Mouse (Mus musculus): ENCODE data around the gene Myo16.

The Myo16 gene

DNA sequence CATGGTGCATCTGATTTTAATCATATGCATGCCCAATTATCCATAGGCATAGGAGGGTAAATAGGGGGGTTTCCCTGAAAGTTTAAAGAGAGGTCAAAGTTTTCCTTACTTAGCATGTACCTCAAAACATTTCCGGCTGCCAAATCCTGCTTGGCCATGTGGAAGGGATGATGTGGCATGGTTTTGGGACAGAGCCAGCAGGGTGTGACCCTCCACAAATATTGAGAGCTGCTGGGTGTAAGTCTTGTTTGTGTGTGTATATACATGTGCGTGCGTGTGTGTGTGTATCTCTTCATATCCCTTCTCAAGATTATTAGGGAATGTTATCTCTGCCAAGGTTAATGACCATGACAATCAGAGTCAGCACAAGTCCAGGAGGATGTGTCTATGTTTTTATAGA lies 150.3 kb downstream of the Myo16 start:
- DNase-seq (ENCODE audit: low read depth, low spot score), result no peak

DNA sequence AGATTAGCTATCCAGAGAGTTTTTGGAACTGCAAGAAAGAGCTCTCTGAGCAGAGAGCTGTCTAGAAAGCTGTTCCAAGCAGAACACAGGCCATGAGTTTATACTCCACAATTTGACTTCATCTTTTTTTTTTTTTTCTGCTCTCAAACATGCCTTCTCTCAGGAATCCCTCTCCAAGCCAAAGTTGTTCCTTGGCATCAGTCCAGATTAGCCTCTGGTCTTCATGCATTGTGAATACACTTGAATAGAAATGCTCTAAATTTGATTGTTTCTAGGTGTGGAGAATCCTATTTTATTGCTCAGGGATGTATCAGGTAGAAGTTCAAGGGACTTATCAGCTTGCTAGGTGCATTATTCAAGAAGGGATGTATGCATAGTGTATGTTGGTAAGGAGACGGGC lies 151.0 kb downstream of the Myo16 start:
- DNase-seq (ENCODE audit: low read depth, low spot score), result no peak

DNA sequence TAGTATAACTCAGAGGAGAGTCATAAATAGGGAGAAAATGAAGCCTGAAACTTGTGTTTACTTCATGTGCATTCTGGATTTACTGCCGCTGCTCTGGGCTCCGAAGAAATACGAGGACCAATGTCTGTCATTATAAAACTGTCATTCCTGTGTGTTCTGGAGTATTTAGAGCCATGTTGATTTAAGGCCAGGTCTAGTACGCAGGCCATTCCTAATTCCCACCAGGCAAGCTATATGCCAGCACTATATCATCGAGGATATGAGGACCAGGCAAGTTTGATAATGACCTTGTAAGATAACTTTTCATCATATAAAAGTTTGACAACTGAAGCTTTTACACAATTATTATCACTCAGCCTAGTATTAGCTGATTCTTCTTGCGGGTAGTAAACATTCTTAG lies 153.6 kb downstream of the Myo16 start:
- no peak for DNase-seq (ENCODE audit: low read depth, low spot score)

DNA sequence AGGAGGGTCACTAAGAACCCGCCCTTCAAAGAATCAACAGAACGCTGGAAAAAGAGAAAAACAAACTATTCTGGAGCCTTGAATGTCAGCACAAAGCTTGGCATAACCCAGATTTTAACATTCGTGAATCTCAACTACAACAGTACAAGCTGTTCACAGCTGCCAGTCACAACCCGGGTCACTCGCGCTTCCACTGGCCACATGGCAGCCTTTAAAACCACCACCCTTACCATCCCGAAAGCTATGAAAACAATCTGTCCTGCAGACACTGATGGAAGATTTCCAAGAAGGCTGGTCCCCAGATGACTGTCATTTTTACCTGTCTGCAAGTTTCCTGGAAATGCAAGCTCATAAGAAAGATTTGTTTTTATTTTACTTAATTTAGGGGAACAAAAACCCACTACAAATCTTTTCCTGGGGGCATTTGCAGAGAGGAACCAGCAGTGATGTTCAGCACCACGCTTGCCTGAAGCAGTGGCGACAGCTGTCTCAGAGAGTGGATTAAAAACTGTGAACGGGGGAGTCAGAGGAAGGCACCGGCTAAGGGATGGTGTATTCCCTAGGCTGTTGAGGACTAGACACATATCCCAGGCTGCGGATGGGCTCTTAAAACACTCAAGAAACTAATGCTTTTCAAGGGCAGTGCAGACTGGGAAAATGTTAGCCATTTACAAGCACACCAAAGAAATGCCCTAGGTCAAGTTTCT lies 154.2 kb downstream of the Myo16 start:
- DNase-seq (ENCODE audit: low read depth, low spot score), result no peak

DNA sequence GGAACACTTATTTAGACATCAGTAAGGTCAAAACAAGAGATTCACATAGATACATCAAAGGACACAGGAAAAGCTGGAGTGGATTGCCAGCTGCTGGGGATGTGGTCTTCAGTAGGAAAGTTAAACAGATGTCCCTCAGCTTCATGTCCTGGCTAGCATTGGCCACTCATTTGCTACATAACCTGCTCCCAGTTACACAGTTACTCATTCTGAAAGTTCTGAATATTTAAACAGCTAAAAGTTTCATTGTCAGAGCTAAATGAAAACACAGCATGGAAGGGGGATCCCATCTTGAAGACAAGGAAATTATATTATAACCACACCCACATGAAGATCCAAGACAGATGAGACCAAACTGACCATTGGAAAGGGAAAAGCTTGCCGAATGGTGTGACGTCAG lies 156.8 kb downstream of the Myo16 start:
- no peak for DNase-seq (ENCODE audit: low read depth, low spot score)

DNA sequence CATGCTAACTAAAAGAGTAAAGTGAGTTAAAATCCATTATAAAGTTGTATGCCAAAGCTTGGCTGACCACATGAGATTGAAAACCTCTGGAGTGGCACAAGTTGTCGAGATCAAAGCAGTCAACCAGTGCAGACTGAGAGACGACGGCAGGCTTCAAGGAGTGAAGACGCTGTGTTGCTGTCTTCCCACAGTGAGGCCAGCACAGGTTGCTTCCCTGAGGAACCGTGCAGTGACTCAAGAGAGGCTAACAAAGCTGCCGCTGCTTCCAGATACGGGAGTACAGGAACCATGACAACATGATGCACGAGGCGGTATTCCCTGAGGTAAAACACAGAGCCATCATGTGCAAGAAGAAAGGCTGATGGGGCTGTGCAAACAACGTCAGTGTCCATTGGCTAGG lies 158.6 kb downstream of the Myo16 start:
- no peak for DNase-seq (ENCODE audit: low read depth, low spot score)

DNA sequence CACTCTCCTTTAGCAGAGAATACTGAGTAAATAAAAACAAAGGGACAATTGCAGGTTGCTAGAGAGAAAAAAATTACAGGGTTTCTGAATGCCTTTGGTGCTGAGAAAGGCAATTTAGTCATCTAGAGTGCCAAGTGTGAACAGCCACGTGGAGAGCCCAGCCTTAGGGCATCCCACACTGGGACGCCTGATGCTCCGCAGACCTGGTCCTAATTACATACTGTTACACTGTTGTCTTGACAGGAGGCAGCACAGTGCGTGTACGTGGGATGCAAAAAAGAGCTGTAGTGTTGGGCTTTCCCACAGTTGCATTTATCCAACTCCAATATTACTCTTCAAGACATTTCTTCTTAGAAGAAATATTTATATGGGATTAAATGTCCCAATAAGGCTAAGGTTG lies 162.5 kb downstream of the Myo16 start:
- DNase-seq (ENCODE audit: low read depth, low spot score), result no peak

DNA sequence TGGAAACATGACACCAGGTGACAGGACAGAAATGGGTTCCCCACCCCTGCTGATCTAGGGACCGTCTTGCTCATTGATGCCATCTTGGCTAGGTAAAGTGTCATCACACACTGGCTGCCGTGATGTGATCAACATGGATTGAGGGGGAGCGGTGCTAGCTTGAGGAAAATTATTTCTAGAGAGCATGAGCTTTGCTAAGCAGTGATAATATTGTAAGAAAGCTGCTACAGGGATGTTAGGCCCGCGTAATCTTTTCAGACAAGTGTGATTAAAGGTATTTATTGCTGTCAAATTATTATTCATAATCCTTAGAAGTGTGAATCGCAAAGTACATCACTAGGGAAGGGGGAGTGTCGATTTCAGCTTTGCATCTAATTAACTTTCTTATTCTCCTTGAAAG lies 164.4 kb downstream of the Myo16 start:
- DNase-seq (ENCODE audit: low read depth, low spot score), result no peak

DNA sequence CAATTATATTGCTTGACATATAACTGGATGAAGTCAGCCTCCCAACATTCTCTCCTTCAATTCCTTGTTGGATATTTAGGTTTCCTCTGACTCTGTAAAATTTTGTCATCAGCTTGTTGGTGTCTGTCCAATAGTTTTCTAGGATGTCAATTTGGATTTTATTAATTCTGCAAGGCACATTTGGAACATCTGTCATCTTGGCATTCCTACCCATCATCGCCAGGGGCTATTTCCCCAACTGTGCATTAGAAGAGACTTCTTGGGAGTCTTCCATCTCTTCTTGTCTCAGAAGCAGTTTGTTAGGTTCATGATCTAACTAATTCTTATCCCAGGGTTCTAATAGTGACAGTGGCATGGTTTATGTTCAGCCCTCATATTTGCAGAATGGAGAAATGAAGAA lies 196.7 kb downstream of the Myo16 start:
- no peak for DNase-seq (ENCODE audit: low read depth, low spot score)

DNA sequence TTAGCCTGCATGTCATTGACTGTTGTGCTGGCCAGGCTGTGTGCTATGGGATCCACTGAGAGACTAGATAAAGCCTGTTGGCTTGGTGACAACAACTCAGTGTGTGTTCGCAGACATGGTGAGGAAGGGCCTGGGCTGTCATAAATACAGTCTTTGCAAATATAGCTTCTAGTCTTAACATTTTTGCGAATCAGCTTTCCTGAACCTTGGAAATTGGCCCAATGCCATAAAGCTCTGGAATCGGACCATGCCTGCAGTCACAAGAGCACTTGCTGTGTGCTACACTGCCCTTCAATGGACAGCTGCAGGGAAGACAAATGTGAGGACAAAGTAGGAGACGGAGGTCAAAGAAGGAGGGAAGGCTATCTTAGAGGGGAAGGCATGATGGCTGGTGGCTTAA lies 205.0 kb downstream of the Myo16 start:
- no peak for DNase-seq (ENCODE audit: low read depth, low spot score)

DNA sequence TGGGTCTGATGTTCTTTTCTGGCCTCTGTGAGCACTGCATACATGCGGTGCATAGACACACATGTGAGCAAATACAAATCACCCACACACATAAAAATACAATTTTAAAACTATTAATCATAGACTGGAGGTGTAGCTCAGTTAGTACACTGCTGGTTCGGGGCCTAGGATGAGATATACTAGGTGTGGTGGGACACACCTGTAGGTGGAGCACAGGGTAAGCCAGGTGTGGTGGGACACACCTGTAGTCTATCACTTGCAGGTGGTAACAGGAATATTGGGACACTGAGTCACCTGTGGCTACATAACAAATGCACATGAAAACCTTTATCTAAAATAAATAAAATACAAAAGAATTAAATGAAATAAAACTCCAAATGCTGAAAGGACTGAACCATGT lies 209.2 kb downstream of the Myo16 start:
- no peak for DNase-seq (ENCODE audit: low read depth, low spot score)

DNA sequence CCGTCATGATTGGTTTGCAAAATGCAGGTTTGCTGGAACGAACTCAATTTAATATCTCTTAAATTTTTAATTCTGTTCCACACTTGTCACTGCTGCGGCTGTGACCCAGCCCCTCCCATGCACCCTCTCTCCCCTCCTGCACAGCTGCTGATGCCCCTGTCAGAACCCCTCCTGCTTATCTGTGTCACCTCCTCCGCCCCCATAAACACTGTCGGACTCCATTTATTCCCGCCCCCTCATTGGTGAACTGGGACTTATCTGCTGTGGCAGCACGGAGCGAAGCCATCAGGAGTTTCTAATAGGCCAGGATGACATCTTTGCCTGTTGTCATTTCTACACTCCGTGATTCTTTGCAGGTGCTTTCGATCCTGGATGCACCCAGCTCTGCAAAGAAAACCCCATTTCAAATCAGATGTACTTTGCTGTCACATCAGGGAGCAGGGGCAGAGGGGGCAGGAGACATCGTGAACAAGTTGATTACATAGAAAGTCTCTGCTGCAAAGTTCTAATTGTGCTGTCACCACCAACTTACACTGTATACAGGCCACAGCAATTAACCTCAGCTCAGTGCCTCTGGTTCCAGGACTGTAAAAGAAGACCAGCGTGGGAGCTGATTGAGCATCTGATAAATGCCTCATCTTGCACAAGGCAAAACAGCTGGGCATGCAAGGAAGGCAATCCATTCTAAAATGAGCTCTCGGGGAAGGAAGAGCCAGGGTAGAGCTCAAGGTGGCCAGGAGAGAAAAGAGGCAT lies 210.1 kb downstream of the Myo16 start:
- no peak for DNase-seq (ENCODE audit: low read depth, low spot score)

DNA sequence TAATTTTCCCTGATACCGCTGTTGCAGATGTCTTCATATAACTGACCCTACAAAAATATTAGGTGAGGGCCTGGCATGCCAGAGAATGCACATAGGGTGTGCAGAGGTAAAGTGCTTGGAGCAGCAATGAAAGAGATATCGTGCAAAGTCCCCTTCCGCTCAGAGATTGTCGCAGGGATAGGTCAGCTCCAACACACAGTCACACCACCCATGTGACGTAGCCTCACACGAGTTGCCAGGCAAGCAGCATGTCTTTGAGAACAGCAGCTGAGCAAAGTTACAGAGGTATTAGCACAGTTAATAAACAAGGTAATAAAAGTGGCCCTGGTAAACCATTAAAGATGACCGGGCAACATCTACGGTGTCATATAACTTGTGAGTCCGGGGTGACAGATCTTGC lies 212.4 kb downstream of the Myo16 start:
- no peak for DNase-seq (ENCODE audit: low read depth, low spot score)

DNA sequence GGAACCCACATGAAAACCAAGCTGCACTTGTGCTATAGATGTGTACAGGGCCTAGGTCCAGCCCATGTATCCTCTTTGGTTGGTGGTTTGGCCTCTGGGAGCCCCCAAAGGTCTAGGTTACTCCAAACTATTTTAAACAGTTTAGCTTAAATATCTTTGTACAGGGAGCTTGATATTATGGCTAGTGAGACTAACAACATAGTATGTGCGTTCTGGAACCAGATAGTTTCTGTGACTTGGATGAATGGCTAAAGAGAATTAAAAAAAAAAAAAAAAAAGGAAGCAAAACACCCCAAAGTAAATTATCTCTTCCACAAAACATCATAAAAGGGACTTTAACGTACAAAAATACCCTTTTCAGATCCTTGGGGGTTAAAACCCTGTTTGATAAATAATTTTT lies 218.9 kb downstream of the Myo16 start:
- DNase-seq (ENCODE audit: low read depth, low spot score), result no peak

DNA sequence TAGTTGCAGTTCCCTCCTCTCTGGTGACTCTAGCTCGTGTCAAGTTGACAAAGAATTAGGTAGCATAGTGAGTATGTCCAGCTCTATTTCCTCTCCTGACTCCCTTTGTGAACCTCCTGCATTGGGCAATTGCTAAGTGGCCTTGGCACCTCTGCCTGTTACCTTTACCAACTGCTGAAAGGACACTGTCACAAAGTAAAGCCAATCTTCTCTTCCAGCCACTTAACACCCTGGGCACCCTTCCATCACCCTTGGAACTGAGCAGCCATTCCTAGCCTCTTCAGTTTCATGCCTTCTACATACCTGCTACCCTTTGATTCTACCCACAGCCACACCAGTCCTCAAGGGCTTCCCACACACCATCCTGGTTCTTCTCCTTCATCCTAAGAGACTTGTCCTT lies 233.4 kb downstream of the Myo16 start:
- no peak for DNase-seq (ENCODE audit: low read depth, low spot score)

DNA sequence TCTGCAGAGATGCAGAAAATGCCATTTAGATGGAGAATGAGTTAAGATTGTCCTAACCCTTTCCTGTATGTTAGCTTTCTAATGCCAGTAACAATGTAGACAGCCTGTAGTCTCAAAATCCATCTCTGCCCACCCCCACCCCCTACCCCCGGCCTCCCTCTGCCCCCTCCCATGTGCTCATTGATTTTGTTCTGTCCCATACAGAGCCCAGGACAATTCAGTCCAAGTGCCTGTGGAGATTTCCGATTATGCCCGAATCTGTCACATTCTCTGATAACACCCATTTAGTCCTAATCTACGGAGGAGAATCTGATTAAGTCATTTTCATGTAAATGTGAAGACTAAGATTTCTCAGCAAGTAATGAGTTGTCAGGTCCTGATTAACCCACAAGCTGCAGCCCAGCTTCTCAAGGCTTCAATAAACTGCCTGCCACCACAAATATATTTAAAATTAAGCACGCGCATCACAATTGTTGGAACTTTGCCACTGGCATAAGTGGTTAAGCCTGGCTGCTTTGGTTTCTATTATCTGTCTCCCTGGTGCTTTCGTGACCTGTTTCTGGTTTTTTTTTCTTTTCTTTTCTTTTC lies 237.5 kb downstream of the Myo16 start:
- DNase-seq (ENCODE audit: low read depth, low spot score), result no peak

DNA sequence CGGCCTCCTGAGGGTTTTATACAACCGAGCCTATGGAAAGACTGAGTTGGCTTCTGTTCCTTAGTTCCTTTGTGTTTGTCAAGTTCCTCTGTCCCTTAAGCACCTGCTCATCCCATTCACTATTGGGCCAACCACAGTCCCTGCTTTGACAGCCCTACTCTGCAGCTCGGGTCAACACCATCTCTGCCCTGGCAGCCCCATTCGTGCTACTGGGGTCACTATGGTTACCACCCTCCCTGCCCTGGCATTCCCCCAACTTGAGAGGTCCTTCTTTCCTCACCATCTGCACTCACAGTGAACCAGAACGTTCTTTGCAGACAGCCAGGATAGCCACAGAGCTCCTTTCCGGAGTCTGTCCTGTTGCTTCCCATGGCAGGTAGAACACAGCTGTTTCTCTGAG lies 238.2 kb downstream of the Myo16 start:
- DNase-seq (ENCODE audit: low read depth, low spot score), result no peak

DNA sequence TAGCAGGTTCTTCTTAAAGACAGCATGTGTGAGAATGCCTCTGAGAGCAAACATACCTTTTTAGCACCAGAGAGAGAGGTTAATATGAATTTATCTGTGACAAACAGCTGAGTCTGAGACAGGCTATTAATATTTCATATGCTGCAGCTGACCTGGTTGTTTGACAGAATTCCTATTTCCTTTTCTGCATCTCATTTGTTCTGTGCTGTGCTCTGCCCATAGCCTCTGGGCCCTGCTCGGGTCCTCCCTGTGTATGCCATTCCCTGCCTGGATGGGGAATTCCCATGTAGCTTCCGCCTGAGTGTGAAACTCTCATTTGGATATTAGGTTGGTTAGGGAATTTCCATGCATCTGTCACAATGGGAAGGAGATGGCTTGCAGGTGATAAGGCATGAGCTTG lies 240.8 kb downstream of the Myo16 start:
- no peak for DNase-seq (ENCODE audit: low read depth, low spot score)

DNA sequence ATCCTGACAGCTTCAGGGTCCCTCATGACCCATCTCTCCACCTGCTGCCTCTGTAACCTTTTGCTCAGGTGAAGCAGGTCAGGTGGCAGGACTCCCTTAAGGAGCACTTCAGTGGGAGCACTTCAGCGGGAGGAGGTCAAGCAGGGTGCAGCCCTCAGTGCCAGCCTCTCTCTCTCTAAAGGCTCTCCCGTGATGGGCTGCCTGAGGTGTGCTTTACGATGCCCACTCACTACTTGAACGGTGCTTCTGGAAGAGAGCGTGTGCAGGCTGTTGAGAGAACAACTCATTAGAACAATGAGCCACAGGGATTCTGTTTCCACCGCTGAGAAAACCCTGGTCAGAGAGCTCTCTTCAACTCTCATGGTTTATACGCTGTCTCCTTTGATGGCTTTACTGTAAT lies 241.4 kb downstream of the Myo16 start:
- no peak for DNase-seq (ENCODE audit: low read depth, low spot score)

DNA sequence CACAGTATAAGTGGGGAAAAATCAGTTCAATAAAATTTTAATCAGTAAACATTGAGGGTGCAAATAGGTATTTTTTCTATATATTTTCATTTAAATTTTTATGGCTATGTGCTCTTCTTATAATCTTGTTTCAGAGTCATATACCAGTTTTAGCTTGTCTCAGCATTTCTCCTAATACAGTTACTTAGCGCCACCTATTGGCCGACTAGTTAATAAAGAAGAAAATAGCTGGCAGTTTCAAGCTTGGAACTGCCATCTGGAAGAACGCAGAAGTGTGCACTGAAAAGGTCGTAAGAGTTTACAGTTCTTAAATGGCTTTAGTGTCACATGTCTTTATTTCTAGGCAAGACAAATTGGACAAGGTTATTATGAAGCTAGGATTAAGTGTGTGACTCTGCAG lies 248.9 kb downstream of the Myo16 start:
- peak; percentile 59 for DNase-seq (ENCODE audit: low read depth, low spot score)

DNA sequence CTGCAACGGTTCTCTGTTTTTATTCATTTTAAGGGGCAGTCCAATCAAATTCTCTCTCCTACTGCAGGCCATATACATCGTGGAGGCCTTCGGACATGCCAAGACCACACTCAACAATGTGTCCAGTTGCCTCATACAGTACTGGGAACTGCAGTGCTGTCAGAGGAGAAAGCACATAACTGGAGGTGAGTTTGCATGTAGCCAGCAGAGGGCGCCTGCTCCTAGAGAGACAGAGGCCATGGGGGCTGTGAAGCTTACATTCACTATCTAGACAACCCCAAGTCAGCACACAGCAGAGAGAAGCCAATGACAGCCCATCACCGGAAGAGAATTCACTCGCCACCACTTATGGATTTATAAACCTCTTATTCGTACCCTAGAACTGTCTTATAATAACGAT lies 251.8 kb downstream of the Myo16 start:
- DNase-seq (ENCODE audit: low read depth, low spot score), result peak; percentile 67

DNA sequence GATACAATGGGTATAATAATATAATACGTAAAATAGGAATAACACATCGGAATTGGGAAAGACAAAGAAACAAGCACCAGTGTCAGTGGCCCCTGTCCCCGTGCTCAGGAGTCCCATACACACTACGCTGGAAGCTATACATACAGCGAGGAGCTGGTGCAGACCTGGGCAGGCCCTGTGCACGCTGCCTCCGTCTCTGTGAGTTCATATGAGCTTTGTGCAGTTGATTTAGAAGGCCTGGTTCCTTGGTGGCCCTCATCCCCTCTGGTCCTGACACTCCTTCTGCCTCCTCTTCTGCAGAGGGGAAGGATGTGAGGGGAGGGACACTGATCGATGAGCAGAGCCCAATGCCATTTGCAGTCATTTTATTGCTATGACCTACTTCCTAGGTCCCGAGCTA lies 255.3 kb downstream of the Myo16 start:
- no peak for DNase-seq (ENCODE audit: low read depth, low spot score)

DNA sequence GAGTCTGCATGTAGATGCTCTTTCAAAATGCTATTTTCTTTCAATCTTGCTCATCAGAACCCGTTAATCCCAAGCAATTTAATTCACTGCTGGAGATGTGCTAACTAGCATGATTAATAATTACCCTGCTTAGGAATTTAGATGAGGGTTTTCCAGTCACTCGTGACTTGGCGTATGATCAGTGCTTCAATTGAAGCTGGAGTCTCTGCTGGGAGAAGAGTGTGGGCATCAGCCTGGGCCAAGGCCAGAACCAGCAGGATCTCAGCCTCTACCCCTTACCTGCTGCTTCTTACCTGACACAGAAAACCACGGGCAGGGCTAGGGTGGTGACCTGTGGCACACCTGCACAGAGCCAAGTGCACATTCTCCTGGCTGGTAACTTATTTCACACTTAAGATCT lies 257.8 kb downstream of the Myo16 start:
- no peak for DNase-seq (ENCODE audit: low read depth, low spot score)
